Mouse (Mus musculus) layer of hippocampus, postnatal 14 days (tissue): Measurements from ENCODE around the gene Mad2l1bp. TPM values are rescaled to one million over a fixed set of nuclear protein-coding genes. Genes with fewer than 3 reads are reported as not detected.
A peak's percentile ranks its signal among the peaks of the same experiment; 100 is the strongest.

Experiments
- DNase-seq, 2 experiments: peaks; one replicate each; pipeline ENCODE4 v3.0.0; 2021 to 2022; ENCODE audit warnings: low spot score in 2 of 2, mixed read lengths in 1 of 2
- total RNA-seq, 2 experiments: library from RNA; stranded (reverse); gene quantifications; 2 replicates each; pipeline ENCODE4 v1.2.3; 2021

Mad2l1bp gene
- total RNA-seq, 2 experiments from 2014 or later = 9.0 to 11.3 TPM

GRCm38 (mm10) chr17:46157131-46157530 is 3.8 kb upstream of the Mad2l1bp start:
- DNase-seq = no peak

- DNase-seq = no peak
These were observed 3.3 kb upstream of the Mad2l1bp start for GRCm38 (mm10) chr17:46156680-46157079.

GRCm38 (mm10) chr17:46154336-46154735 is 983 bp upstream of the Mad2l1bp start:
- no peak for DNase-seq

GRCm38 (mm10) chr17:46143578-46144423 is 9.6 kb downstream of the Mad2l1bp start, which contains the start of gene Rsph9:
Gene Rsph9 (minus strand): TSS chr17:46144216.
- DNase-seq = peak; percentile 65 to 86

DNA sequence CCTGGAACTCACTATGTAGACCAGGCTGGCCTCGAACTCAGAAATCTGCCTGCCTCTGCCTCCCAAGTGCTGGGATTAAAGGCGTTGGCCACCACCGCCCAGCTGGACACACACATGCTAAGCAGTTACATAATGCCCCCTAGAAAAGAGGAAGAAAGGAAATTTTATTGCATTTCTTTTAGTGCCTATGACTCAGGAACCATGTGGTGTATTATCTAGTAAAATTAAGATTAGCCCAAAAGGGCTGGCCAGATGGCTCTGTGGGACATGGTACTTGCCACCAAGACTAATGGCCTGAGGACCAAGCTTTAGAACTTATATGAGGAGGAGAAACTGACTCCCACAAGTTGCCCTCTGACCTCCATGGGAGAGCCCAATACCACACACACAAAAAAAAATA is 13.5 kb downstream of the Mad2l1bp start:
- DNase-seq = no peak

DNA sequence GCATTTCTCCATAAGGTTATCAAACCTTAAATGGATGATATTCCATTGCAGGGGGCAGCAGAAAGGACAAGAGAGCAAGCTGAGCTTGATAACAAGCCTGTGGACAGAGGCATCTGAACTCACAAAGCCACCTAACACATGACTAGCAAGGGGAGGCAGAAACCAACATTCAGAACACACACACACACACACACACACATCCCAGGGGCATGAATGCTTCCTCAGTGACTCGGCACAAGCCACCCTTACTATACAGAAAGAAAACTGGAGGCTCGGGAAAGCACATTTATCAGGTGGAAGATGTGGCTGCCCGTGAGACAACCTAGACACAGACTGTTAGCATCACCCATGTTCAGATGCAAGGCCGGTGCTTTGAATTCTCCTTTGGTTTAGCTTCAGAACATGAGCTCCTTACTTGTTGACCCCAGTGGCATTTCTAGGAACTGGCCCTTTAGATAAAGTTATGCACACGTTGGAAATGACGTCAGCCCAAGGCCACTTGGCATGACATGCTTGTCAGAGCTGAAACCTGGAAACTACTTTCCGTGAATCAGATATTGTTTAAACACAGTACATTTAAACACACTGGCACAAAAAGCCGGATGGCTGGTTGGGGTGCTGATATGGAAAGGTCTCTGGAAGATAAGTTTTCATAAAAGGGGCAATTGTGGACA is 14.7 kb downstream of the Mad2l1bp start:
- DNase-seq = no peak

DNA sequence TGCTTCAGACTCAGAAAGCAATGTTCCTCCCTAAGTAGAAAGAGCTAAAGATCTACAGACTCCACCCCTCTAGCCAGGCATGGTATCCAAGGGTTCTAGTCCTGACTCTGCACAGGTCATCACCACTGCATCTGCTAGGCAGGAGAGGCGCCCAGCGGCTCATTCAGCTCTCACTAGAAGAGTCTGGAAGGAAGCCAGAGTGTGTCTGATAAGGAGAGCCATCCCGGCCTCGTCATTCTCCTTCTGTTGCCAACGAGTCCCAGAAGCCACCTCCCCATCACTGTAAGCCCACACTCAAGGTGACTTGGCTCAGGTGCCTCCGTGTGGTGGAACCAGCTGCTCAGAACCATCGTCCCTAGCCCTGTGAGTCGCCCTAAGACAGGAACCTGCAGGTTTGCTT is 20.5 kb downstream of the Mad2l1bp start:
- DNase-seq = no peak

GRCm38 (mm10) chr17:46132058-46132718 is 21.2 kb downstream of the Mad2l1bp start:
- peak; percentile 69 to 76 for DNase-seq

DNA sequence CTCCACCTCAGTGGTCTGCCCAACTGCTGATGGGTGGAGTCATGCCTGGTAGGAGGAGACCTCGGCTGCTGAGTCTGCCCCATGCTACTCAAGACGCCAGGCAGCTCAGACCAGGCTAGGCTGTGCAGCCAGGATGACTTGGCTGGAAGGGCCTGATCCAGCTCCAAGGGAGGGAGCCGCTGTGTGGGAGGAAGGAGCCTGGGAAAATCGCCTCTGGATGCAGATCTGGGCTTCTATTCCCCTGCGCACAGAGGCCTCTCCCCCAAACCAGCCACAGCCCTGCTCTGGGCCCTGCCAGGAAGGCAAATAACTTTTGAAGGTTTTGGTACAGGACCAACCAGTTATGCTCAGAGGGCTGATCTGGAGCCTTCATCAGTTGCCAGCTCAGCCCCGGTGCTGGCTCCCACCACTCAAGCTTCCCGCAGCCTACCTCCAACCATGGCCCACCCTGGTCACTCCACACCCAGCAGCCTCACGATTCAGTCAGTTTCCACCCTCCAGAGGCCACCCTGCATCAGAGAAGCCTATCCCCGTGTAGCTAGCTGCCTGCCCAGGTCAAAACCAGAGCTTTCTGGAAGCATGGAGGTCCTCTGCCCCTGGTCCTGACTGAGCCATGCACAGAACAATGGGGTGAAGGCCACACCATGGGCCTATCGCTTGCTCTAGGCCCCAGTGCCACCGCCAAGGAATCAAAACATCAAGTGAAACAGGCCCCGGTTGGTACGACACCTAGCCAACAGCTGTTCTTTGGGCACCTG is 23.4 kb downstream of the Mad2l1bp start:
- DNase-seq = peak; percentile 31 to 48

GRCm38 (mm10) chr17:46127814-46128493 is 25.4 kb downstream of the Mad2l1bp start:
- no peak for DNase-seq

DNA sequence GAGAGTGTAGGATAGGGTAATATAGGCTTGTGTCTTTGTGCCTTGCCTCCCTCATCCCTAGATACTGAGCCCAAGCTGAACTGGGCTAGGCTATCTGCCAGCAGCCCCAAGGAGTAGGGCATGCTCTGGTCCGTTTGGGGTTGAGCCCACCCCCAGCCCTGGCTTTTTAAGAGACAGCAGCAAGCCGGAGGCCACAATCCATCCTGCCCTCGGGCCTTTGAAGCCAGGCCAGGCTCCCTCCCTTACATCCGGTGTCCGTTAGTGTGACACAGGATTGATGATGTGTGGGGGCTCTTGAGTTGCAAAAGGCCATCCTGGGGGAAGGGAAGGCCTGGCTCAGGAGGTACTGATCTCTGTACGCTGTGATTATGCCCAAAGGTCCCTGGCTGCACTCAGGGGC is 26.7 kb downstream of the Mad2l1bp start:
- no peak for DNase-seq

DNA sequence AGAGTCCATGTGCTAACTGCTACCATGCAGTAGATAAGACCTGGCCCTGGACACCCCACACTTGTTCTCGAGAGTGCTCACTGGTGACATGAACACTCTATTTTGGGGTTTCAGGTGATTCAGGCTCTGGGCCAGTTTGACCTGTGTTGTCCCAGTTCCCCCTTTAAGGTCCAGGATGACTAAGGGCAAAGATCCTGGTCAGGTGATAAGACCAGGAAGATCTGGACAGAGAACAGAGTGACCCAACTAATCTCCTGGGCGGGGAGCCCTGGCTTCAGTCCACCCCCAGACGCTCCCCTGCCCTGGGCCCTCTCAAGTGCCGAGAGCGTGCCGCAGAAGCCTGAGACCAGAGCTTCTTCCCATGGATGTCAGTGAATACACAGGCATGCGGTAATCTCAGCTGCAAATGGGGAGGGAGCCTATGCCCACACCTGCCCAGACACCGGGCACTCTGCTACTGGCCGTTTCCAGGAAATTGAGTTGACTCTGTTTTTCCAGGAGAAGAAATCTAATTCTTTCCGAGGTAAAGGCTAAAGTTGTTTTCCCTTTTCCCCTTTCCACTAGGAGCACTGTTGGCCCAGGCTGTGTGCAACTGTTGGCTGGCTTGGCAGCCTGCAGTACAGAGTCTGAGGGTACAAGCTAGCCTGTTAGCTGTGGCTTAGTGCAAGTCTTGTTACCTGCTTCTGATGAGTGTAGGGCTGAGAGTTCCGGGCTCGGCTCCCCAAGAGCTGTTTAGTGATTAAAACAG is 29.2 kb downstream of the Mad2l1bp start:
- no peak for DNase-seq

DNA sequence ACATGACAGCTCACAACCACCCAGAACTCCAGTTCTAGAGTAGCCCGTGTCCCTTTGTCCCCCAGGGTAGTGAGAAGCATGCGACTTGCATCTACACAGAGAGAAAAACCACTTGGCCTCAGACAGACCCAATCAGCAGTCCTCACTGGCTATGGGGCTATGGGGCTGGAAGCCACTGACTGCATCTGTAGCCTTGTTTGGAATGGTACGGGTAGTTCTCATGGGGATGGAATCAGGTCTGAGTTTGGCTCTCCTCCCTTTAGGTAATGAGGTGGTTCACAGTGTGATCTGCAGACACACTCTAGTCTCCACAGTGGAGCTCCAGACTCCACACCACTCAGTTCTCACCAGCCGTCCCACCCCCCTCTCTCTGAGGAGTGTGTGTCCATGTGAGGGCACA is 30.1 kb downstream of the Mad2l1bp start:
- DNase-seq = no peak

DNA sequence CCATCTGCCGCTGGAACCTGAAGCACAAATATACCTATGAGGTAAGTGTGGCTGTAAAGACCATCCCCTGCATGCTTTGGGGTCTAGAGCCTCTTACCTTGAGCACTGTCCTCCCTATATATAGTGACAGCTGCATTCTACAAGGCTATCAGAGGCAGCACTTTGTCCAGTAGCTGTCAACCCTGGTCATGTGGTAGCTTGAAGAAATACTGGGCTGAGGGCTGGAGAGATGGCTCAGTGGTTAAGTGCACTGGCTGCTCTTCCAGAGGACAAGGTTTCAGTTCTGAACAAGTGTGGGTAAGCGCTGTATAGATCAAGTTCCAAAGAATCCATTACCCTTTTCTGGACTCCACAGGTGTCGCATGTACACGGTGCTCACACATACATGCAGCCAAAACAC is 30.6 kb downstream of the Mad2l1bp start:
- DNase-seq = no peak

GRCm38 (mm10) chr17:46119641-46120040 is 33.7 kb downstream of the Mad2l1bp start:
- DNase-seq = no peak

- no peak for DNase-seq
These were observed 34.9 kb downstream of the Mad2l1bp start for GRCm38 (mm10) chr17:46118423-46118850.

- DNase-seq = no peak
These were observed 35.5 kb downstream of the Mad2l1bp start for GRCm38 (mm10) chr17:46117623-46118422.

DNA sequence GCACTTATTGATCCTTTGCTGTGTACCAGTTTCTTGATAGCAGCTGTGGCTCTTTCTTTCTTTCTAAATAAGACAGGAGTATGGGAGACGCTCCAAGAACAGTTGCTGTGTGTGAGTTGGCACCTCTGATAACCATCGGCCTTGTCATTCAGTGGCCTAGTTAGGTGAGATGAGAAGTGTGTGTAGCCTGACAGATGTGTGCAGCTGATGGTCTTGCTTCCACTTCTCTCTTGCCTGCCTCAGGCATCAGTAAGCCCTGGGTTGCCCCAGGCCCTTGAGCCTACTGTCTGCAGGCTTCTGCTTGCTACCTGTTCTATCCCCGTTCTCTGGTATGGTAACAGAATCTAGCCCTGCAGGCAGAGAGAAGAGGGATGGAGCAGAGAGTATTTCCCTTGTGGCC is 36.5 kb downstream of the Mad2l1bp start:
- no peak for DNase-seq

DNA sequence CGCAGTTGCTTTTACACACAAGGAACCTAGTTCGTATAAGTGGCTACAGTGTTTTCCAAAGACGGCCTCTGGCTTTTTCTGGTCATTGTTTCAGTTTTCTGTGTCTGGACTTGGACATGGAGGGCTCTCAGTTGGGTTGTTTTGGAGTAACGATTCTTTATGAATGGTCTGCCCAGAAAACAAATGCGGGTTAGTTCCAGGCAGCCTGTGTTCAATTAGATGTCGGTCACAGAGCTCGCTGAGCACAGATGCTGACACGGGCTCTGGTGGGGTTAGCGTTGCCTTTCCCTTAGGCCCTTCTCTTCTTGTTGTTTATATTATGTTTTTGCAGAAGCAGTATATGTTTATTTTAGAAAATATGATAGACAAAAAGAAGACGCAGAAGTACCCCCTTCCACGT is 37.2 kb downstream of the Mad2l1bp start:
- no peak for DNase-seq
